Mouse (Mus musculus) MEL (cell line): Measurements from ENCODE around the gene Olfr1425. TPM values are rescaled to one million over a fixed set of nuclear protein-coding genes. Genes with fewer than 3 reads are reported as not detected.
"Not testable (repeated sequence)": the region's sequence is repeated elsewhere in the genome, so short reads cannot be mapped to it uniquely, and the experiment has no call there.

Experiments used
- DNase-seq: peaks from one replicate; pipeline ENCODE4 v3.0.0; 2011; ENCODE audit warnings: low read depth, low spot score
- H3K27ac ChIP-seq: 2 replicates; pipeline ENCODE4 v1.5.1; 2012; ENCODE audit warnings: low read depth, mild to moderate bottlenecking, control low read depth, low read length, moderate library complexity; ENCODE audit not compliant: control insufficient read depth
- H3K27me3 ChIP-seq, 2 experiments: fragments of 150-350 bp in 1 of 2; sonication (generic) in 1 of 2; 2 replicates each; pipeline ENCODE4 v1.6.1; 2012; ENCODE audit warnings: low read length in 2 of 2, mild to moderate bottlenecking in 2 of 2, improper control_type of control experiment in 1 of 2, moderate library complexity in 1 of 2; ENCODE audit not compliant: insufficient read depth in 2 of 2, control insufficient read depth in 1 of 2
- H3K36me3 ChIP-seq, 2 experiments: 2 replicates each; pipeline ENCODE4 v1.6.1; 2012 to 2014; ENCODE audit warnings: low read length in 2 of 2, improper control_type of control experiment in 1 of 2, inconsistent platforms in 1 of 2, mild to moderate bottlenecking in 1 of 2; ENCODE audit not compliant: insufficient read depth in 2 of 2, control insufficient read depth in 1 of 2
- H3K4me1 ChIP-seq, 2 experiments: fragments of 150-350 bp in 1 of 2; sonication (generic) in 1 of 2; 2 replicates each; pipeline ENCODE4 v1.6.1; 2012; ENCODE audit warnings: low read length in 2 of 2, improper control_type of control experiment in 1 of 2, mild to moderate bottlenecking in 1 of 2; ENCODE audit not compliant: insufficient read depth in 2 of 2, control insufficient read depth in 1 of 2
- H3K4me3 ChIP-seq, 2 experiments: fragments of 150-350 bp in 1 of 2; sonication (generic) in 1 of 2; 2 replicates each; pipeline ENCODE4 v1.5.1; 2012; ENCODE audit warnings: low read depth in 2 of 2, low read length in 2 of 2, mild to moderate bottlenecking in 2 of 2, moderate library complexity in 2 of 2, control low read depth in 1 of 2, improper control_type of control experiment in 1 of 2; ENCODE audit not compliant: control insufficient read depth in 1 of 2, insufficient read depth in 1 of 2
- H3K79me2 ChIP-seq: 2 replicates; pipeline ENCODE4 v1.6.1; 2012; ENCODE audit warnings: mild to moderate bottlenecking, low read length, moderate library complexity; ENCODE audit not compliant: control insufficient read depth, poor library complexity, insufficient read depth
- H3K9ac ChIP-seq: 2 replicates; pipeline ENCODE4 v1.6.1; 2012; ENCODE audit warnings: low read depth, mild to moderate bottlenecking, control low read depth, low read length, moderate library complexity; ENCODE audit not compliant: control insufficient read depth, poor library complexity, severe bottlenecking
- H3K9me3 ChIP-seq: fragments of 150-350 bp; sonication (generic); replicated peaks from 2 replicates; pipeline ENCODE4 v1.6.1; 2012; ENCODE audit warnings: mild to moderate bottlenecking, low read length, improper control_type of control experiment, moderate library complexity; ENCODE audit not compliant: insufficient read depth
- CTCF ChIP-seq, 3 experiments: IDR thresholded peaks in 2 of 3; conservative IDR thresholded peaks in 1 of 3; 2 replicates each; pipeline ENCODE4 v1.5.1; 2011 to 2012; ENCODE audit warnings: low read length in 3 of 3, low read depth in 2 of 3, mild to moderate bottlenecking in 2 of 3, improper control_type of control experiment in 1 of 3, inconsistent platforms in 1 of 3, mixed read lengths in 1 of 3, moderate library complexity in 1 of 3; ENCODE audit not compliant: control insufficient read depth in 1 of 3, insufficient read depth in 1 of 3, poor library complexity in 1 of 3, severe bottlenecking in 1 of 3
- GATA1 ChIP-seq: IDR thresholded peaks from 2 replicates; pipeline ENCODE4 v1.6.1; 2011; ENCODE audit warnings: low read depth, low read length, improper control_type of control experiment
- HCFC1 ChIP-seq: IDR thresholded peaks from 2 replicates; pipeline ENCODE4 v1.6.1; 2012; ENCODE audit warnings: low read depth, mild to moderate bottlenecking, inconsistent platforms, low read length, improper control_type of control experiment, moderate library complexity
- MEF2A ChIP-seq: IDR thresholded peaks from 2 replicates; pipeline ENCODE4 v1.6.1; 2014; ENCODE audit warnings: low read depth, mild to moderate bottlenecking, inconsistent platforms, low read length, improper control_type of control experiment; ENCODE audit not compliant: poor library complexity, insufficient replicate concordance, severe bottlenecking; ENCODE audit errors: extremely low read depth
- MXI1 ChIP-seq: IDR thresholded peaks from 2 replicates; pipeline ENCODE4 v1.6.1; 2011; ENCODE audit warnings: mild to moderate bottlenecking, low read depth, low read length, improper control_type of control experiment
- MYB ChIP-seq: IDR thresholded peaks from 2 replicates; pipeline ENCODE4 v1.6.1; 2011; ENCODE audit warnings: mild to moderate bottlenecking, low read depth, low read length, improper control_type of control experiment
- MYC ChIP-seq: IDR thresholded peaks from 2 replicates; pipeline ENCODE4 v1.6.1; 2011; ENCODE audit warnings: low read depth, mild to moderate bottlenecking, low read length, improper control_type of control experiment, moderate library complexity
- NELFE ChIP-seq: IDR thresholded peaks from 2 replicates; pipeline ENCODE4 v1.6.1; 2011; ENCODE audit warnings: low read depth, low read length, improper control_type of control experiment
- NRF1 ChIP-seq: IDR thresholded peaks from 2 replicates; pipeline ENCODE4 v1.6.1; 2014; ENCODE audit warnings: low read depth, mild to moderate bottlenecking, inconsistent platforms, low read length, improper control_type of control experiment, moderate library complexity; ENCODE audit not compliant: poor library complexity, insufficient read depth, severe bottlenecking
- POLR2AphosphoS2 ChIP-seq: IDR thresholded peaks from 2 replicates; pipeline ENCODE4 v1.6.1; 2011; ENCODE audit warnings: low read length, improper control_type of control experiment
- RCOR1 ChIP-seq: IDR thresholded peaks from 2 replicates; pipeline ENCODE4 v1.6.1; 2012; ENCODE audit warnings: low read depth, mild to moderate bottlenecking, inconsistent platforms, low read length, improper control_type of control experiment
- SIN3A ChIP-seq: IDR thresholded peaks from 2 replicates; pipeline ENCODE4 v1.6.1; 2012; ENCODE audit warnings: low read length, improper control_type of control experiment, inconsistent platforms
- TCF12 ChIP-seq: IDR thresholded peaks from 2 replicates; pipeline ENCODE4 v1.6.1; 2014; ENCODE audit warnings: low read depth, mild to moderate bottlenecking, inconsistent platforms, low read length, improper control_type of control experiment, moderate library complexity
- UBTF ChIP-seq: IDR thresholded peaks from 2 replicates; pipeline ENCODE4 v1.6.1; 2012; ENCODE audit warnings: low read depth, mild to moderate bottlenecking, inconsistent platforms, low read length, improper control_type of control experiment, moderate library complexity, borderline replicate concordance; ENCODE audit not compliant: insufficient read depth
- USF1 ChIP-seq: IDR thresholded peaks from 2 replicates; pipeline ENCODE4 v1.6.1; 2014; ENCODE audit warnings: low read depth, mild to moderate bottlenecking, inconsistent platforms, low read length, improper control_type of control experiment, moderate library complexity
- ZC3H11A ChIP-seq: IDR thresholded peaks from 2 replicates; pipeline ENCODE4 v1.6.1; 2012; ENCODE audit warnings: low read depth, mild to moderate bottlenecking, inconsistent platforms, low read length, improper control_type of control experiment
- ZNF384 ChIP-seq: IDR thresholded peaks from 2 replicates; pipeline ENCODE4 v1.6.1; 2012; ENCODE audit warnings: low read depth, mild to moderate bottlenecking, inconsistent platforms, low read length, improper control_type of control experiment
- polyA plus RNA-seq, 2 experiments: library from polyadenylated mRNA; stranded (reverse) in 1 of 2; unstranded in 1 of 2; fragments of >175 nt in 1 of 2; fragments of >200 nt in 1 of 2; gene quantifications; 2 replicates each; pipeline versions ENCODE4 v1.2.1 to v1.2.4; 2012; ENCODE audit warnings: low replicate concordance in 2 of 2, low read depth in 1 of 2; ENCODE audit not compliant: insufficient read length in 2 of 2, insufficient read depth in 1 of 2, missing spikeins in 1 of 2
- total RNA-seq: library from RNA; depleted of rRNA; stranded (reverse); fragments of 300-350 nt; gene quantifications from 2 replicates; pipeline ENCODE4 v1.2.3, GENCODE M21; 2012

Olfr1425 gene
- total and polyA plus RNA-seq, 3 experiments: not detected

GRCm38 (mm10) chr19:12104541-12104940, 27.0 kb upstream of the Olfr1425 start:
- Histone ChIP-seq H3K36me3 (no peaks in the 10 kb centered on the region), H3K27ac (no peak overlapping the region), H3K4me3 (no peak overlapping the region), H3K9me3 (no peaks in the 10 kb centered on the region), H3K27me3 (0 out of 4 replicates have a peak, but pooled peaks cover 0 to 1% of the 10 kb centered on the region in 2 experiments), H3K79me2 (no peaks in the 10 kb centered on the region), H3K4me1 (no peaks in the 10 kb centered on the region), H3K9ac (no peak overlapping the region)
- TF ChIP-seq ZNF384 (no peak), CTCF (IDR thresholded peaks at IDR 0.05 in 2 of 3, conservative IDR thresholded peaks at IDR 0.05 in 1 of 3; ENCODE audit: control insufficient read depth in 1 of 3, insufficient read depth in 1 of 3, low read depth in 2 of 3, low read length in 3 of 3, poor library complexity in 1 of 3, severe bottlenecking in 1 of 3) (no peak), MXI1 (no peak), RCOR1 (no peak), NELFE (no peak), UBTF (no peak), TCF12 (no peak), GATA1 (no peak), SIN3A (no peak), ZC3H11A (no peak), MYB (no peak), NRF1 (no peak)
- no peak for DNase-seq

GRCm38 (mm10) chr19:12103234-12103633, 25.7 kb upstream of the Olfr1425 start, which contains the start of gene Olfr1427:
Olfr1427 (minus strand) TSS chr19:12103334.
- no peaks in the 10 kb centered on the region for H3K36me3 ChIP-seq
- H3K9ac ChIP-seq: no peak within 1 kb of the TSS
- H3K4me1 ChIP-seq: no peaks in the 10 kb centered on the region
- 0 out of 4 replicates have a peak, but pooled peaks cover 0 to 1% of the 10 kb centered on the region in 2 experiments for H3K27me3 ChIP-seq
- no peaks in the 10 kb centered on the region for H3K79me2 ChIP-seq
- DNase-seq: no peak
- no peak within 1 kb of the TSS for H3K27ac ChIP-seq
- TF ChIP-seq POLR2AphosphoS2: no peak
- H3K9me3 ChIP-seq: no peaks in the 10 kb centered on the region
- no peak within 1 kb of the TSS for H3K4me3 ChIP-seq

GRCm38 (mm10) chr19:12091913-12092312, 14.4 kb upstream of the Olfr1425 start, which contains the start of gene Olfr1426:
Olfr1426 (minus strand) TSS chr19:12092013.
- Histone ChIP-seq H3K27me3 (peaks cover 2 to 3% of the 10 kb centered on the region in 2 experiments; a peak in 3 of 4 replicates), H3K9me3 (no peaks in the 10 kb centered on the region), H3K79me2 (no peaks in the 10 kb centered on the region), H3K9ac (no peak within 1 kb of the TSS), H3K36me3 (no peaks in the 10 kb centered on the region), H3K4me3 (no peak within 1 kb of the TSS), H3K27ac (no peak within 1 kb of the TSS), H3K4me1 (no peaks in the 10 kb centered on the region)
- TF ChIP-seq MYC (no peak), ZC3H11A (no peak), HCFC1 (no peak), POLR2AphosphoS2 (no peak), MEF2A (no peak), GATA1 (no peak), USF1 (no peak)
- no peak for DNase-seq

- not testable (repeated sequence) for DNase-seq, H3K36me3 ChIP-seq, H3K27ac ChIP-seq
Measured at GRCm38 (mm10) chr19:12069546-12069945, 8.0 kb downstream of the Olfr1425 start.

More at GRCm38 (mm10) chr19:12069546-12069945, 8.0 kb downstream of the Olfr1425 start:
- H3K9ac ChIP-seq, H3K79me2 ChIP-seq, H3K27me3 ChIP-seq, H3K9me3 ChIP-seq, H3K4me3 ChIP-seq, H3K4me1 ChIP-seq: not testable (repeated sequence)
